Mouse (Mus musculus) cerebellum, postnatal 36 days (tissue): ENCODE measurements around the gene Vpreb2.
"Not testable (repeated sequence)": the region's sequence is repeated elsewhere in the genome, so short reads cannot be mapped to it uniquely, and the experiment has no call there.

ENCODE experiments used
- DNase-seq, 2 experiments: peaks; one replicate each; pipeline ENCODE4 v3.0.0; 2021 to 2022; ENCODE audit warnings: mixed read lengths in 2 of 2

The Vpreb2 gene

GRCm38 (mm10) chr16:17980128-17980527 lies at the start of gene Vpreb2:
TSS of gene Vpreb2 (plus strand) at chr16:17980428.
- DNase-seq, result no peak

- no peak for DNase-seq
These were observed 48.2 kb upstream of the Vpreb2 start for GRCm38 (mm10) chr16:17931906-17932460.

GRCm38 (mm10) chr16:17933594-17934444 lies 46.4 kb upstream of the Vpreb2 start:
- DNase-seq, result no peak

- DNase-seq, result no peak
These were observed 45.8 kb upstream of the Vpreb2 start for GRCm38 (mm10) chr16:17934445-17934910.

GRCm38 (mm10) chr16:17936776-17937175 lies 43.5 kb upstream of the Vpreb2 start:
- DNase-seq, result no peak

- DNase-seq, result no peak
These were observed 42.0 kb upstream of the Vpreb2 start for GRCm38 (mm10) chr16:17938187-17938586.

GRCm38 (mm10) chr16:17938821-17939220 lies 41.4 kb upstream of the Vpreb2 start:
- peak; percentile 72 to 77 for DNase-seq

GRCm38 (mm10) chr16:17939255-17939751 lies 40.9 kb upstream of the Vpreb2 start:
- DNase-seq, result no peak

GRCm38 (mm10) chr16:17943466-17943865 lies 36.8 kb upstream of the Vpreb2 start:
- DNase-seq, result no peak

GRCm38 (mm10) chr16:17945081-17945831 lies 35.0 kb upstream of the Vpreb2 start:
- DNase-seq, result no peak

GRCm38 (mm10) chr16:17949421-17949877 lies 30.8 kb upstream of the Vpreb2 start:
- DNase-seq, result no peak

- no peak for DNase-seq
These were observed 30.2 kb upstream of the Vpreb2 start for GRCm38 (mm10) chr16:17950068-17950467.

- no peak for DNase-seq
These were observed 28.6 kb upstream of the Vpreb2 start for GRCm38 (mm10) chr16:17951618-17952017.

GRCm38 (mm10) chr16:17956052-17956638 lies 24.1 kb upstream of the Vpreb2 start:
- not testable (repeated sequence) for DNase-seq

GRCm38 (mm10) chr16:17962091-17962490 lies 18.1 kb upstream of the Vpreb2 start:
- DNase-seq, result no peak

GRCm38 (mm10) chr16:17971853-17972252 lies 8.4 kb upstream of the Vpreb2 start:
- no peak for DNase-seq

- not testable (repeated sequence) for DNase-seq
These were observed 2.4 kb upstream of the Vpreb2 start for GRCm38 (mm10) chr16:17977840-17978239.

GRCm38 (mm10) chr16:17983201-17983600 lies 3.0 kb downstream of the Vpreb2 start:
- DNase-seq, result no peak

- DNase-seq, result no peak
These were observed 4.0 kb downstream of the Vpreb2 start for GRCm38 (mm10) chr16:17984231-17984630.

- DNase-seq, result no peak
These were observed 4.8 kb downstream of the Vpreb2 start for GRCm38 (mm10) chr16:17985078-17985477.

- DNase-seq, result peak; percentile 47 to 50
These were observed 6.4 kb downstream of the Vpreb2 start for GRCm38 (mm10) chr16:17986456-17987132.

GRCm38 (mm10) chr16:17987703-17988102 lies 7.5 kb downstream of the Vpreb2 start:
- DNase-seq, result no peak
